Mouse (Mus musculus): ENCODE measurements at regions not wholly inside any gene's neighbourhood (a gene's known extent, or its start where the extent isn't known, plus 50 kb on each side); places are given as distances from the start of the nearest gene placed in this dataset.

GRCm38 (mm10) chr5:85677872-85678271 lies 387.5 kb downstream of the Cenpc1 start:
- no peak overlapping the region for H3K4me3 ChIP-seq
- WGBS, result 84% methylated on average over 4 of the region's 4 CpGs
- no peak for ATAC-seq (ENCODE audit: low FRiP score, low read depth)
- no peaks in the 10 kb centered on the region for H3K27me3 ChIP-seq
- H3K4me2 ChIP-seq (replicated peaks), result no peak overlapping the region
- H3K36me3 ChIP-seq, result no peaks in the 10 kb centered on the region
- H3K27ac ChIP-seq, result no peak overlapping the region
- H3K9ac ChIP-seq, result no peak overlapping the region
- H3K4me1 ChIP-seq, result no peaks in the 10 kb centered on the region
- H3K9me3 ChIP-seq, result no peaks in the 10 kb centered on the region

- no peak overlapping the region for H3K4me2 ChIP-seq (replicated peaks)
- ATAC-seq (ENCODE audit: low FRiP score, low read depth), result no peak
These were observed 394.3 kb downstream of the Cenpc1 start for GRCm38 (mm10) chr5:85671121-85671520.

GRCm38 (mm10) chr5:85661487-85661886 lies 403.9 kb downstream of the Cenpc1 start:
- H3K9me3 ChIP-seq, result no peaks in the 10 kb centered on the region
- no peaks in the 10 kb centered on the region for H3K4me1 ChIP-seq
- no peak overlapping the region for H3K4me3 ChIP-seq
- ATAC-seq (ENCODE audit: low FRiP score, low read depth), result no peak
- H3K27me3 ChIP-seq, result no peaks in the 10 kb centered on the region
- H3K27ac ChIP-seq, result no peak overlapping the region
- no peak overlapping the region for H3K9ac ChIP-seq
- no peaks in the 10 kb centered on the region for H3K36me3 ChIP-seq
- H3K4me2 ChIP-seq (replicated peaks), result no peak overlapping the region
- WGBS, result 62% methylated on average over 5 of the region's 5 CpGs

More at GRCm38 (mm10) chr5:85671121-85671520, 394.3 kb downstream of the Cenpc1 start:
- WGBS, result 69% methylated on average over 1 of the region's 1 CpGs
- no peaks in the 10 kb centered on the region for H3K27me3 ChIP-seq
- H3K4me3 ChIP-seq, result no peak overlapping the region
- H3K4me1 ChIP-seq, result no peaks in the 10 kb centered on the region
- H3K27ac ChIP-seq, result no peak overlapping the region
- no peak overlapping the region for H3K9ac ChIP-seq
- no peaks in the 10 kb centered on the region for H3K9me3 ChIP-seq
- H3K36me3 ChIP-seq, result no peaks in the 10 kb centered on the region

GRCm38 (mm10) chr5:85621078-85621477 lies 444.3 kb downstream of the Cenpc1 start:
- Histone ChIP-seq H3K36me3 (no peaks in the 10 kb centered on the region), H3K27ac (no peak overlapping the region), H3K4me3 (no peak overlapping the region), H3K27me3 (no peaks in the 10 kb centered on the region), H3K9ac (no peak overlapping the region), H3K4me1 (no peaks in the 10 kb centered on the region), H3K4me2 (replicated peaks) (no peak overlapping the region), H3K9me3 (no peaks in the 10 kb centered on the region)
- ATAC-seq (ENCODE audit: low FRiP score, low read depth), result no peak
- WGBS, result 69% methylated on average over 2 of the region's 2 CpGs

- no peak overlapping the region for H3K4me3 ChIP-seq
- WGBS, result 79% methylated on average over 3 of the region's 3 CpGs
- H3K27me3 ChIP-seq, result peaks cover 15% of the 10 kb centered on the region
- no peaks in the 10 kb centered on the region for H3K4me1 ChIP-seq
- H3K9me3 ChIP-seq, result no peaks in the 10 kb centered on the region
- H3K9ac ChIP-seq, result no peak overlapping the region
- no peak overlapping the region for H3K4me2 ChIP-seq (replicated peaks)
- ATAC-seq (ENCODE audit: low FRiP score, low read depth), result no peak
- H3K27ac ChIP-seq, result no peak overlapping the region
- no peaks in the 10 kb centered on the region for H3K36me3 ChIP-seq
These were observed 450.6 kb downstream of the Cenpc1 start for GRCm38 (mm10) chr5:85614783-85615182.

- ATAC-seq (ENCODE audit: low FRiP score, low read depth), result no peak
- H3K27ac ChIP-seq, result no peak overlapping the region
- H3K4me2 ChIP-seq (replicated peaks), result no peak overlapping the region
- H3K4me3 ChIP-seq, result no peak overlapping the region
- 78% methylated on average over 4 of the region's 4 CpGs for WGBS
- no peaks in the 10 kb centered on the region for H3K4me1 ChIP-seq
- H3K9ac ChIP-seq, result no peak overlapping the region
- H3K27me3 ChIP-seq, result peaks cover 15% of the 10 kb centered on the region
- no peaks in the 10 kb centered on the region for H3K9me3 ChIP-seq
- no peaks in the 10 kb centered on the region for H3K36me3 ChIP-seq
These were observed 452.8 kb downstream of the Cenpc1 start for GRCm38 (mm10) chr5:85612606-85613005.

- H3K4me3 ChIP-seq, result no peak overlapping the region
- H3K4me2 ChIP-seq (replicated peaks), result no peak overlapping the region
- H3K36me3 ChIP-seq, result no peaks in the 10 kb centered on the region
- H3K27ac ChIP-seq, result no peak overlapping the region
- H3K4me1 ChIP-seq, result no peaks in the 10 kb centered on the region
- WGBS, result 72% methylated on average over 4 of the region's 4 CpGs
- peaks cover 19% of the 10 kb centered on the region for H3K27me3 ChIP-seq
- no peak for ATAC-seq (ENCODE audit: low FRiP score, low read depth)
- no peak overlapping the region for H3K9ac ChIP-seq
- H3K9me3 ChIP-seq, result no peaks in the 10 kb centered on the region
These were observed 456.3 kb downstream of the Cenpc1 start for GRCm38 (mm10) chr5:85609104-85609503.

- Histone ChIP-seq H3K4me1 (no peaks in the 10 kb centered on the region), H3K4me2 (replicated peaks) (no peak overlapping the region), H3K9ac (no peak overlapping the region), H3K27ac (no peak overlapping the region), H3K36me3 (no peaks in the 10 kb centered on the region), H3K27me3 (0 out of 2 replicates have a peak, but pooled peaks cover 3% of the 10 kb centered on the region), H3K9me3 (no peaks in the 10 kb centered on the region), H3K4me3 (no peak overlapping the region)
- ATAC-seq (ENCODE audit: low FRiP score, low read depth), result no peak
These were observed 467.2 kb downstream of the Cenpc1 start for GRCm38 (mm10) chr5:85598164-85598563.

- no peak for ATAC-seq (ENCODE audit: low FRiP score, low read depth)
- no peak overlapping the region for H3K9ac ChIP-seq
- H3K4me2 ChIP-seq (replicated peaks), result no peak overlapping the region
- H3K4me3 ChIP-seq, result no peak overlapping the region
- no peaks in the 10 kb centered on the region for H3K4me1 ChIP-seq
- WGBS, result 60% methylated on average over 1 of the region's 1 CpGs
- no peak overlapping the region for H3K27ac ChIP-seq
- H3K27me3 ChIP-seq, result no peaks in the 10 kb centered on the region
- H3K9me3 ChIP-seq, result no peaks in the 10 kb centered on the region
- H3K36me3 ChIP-seq, result no peaks in the 10 kb centered on the region
These were observed 470.3 kb downstream of the Cenpc1 start for GRCm38 (mm10) chr5:85595082-85595447.

- no peak for ATAC-seq (ENCODE audit: low FRiP score, low read depth)
These were observed 470.8 kb downstream of the Cenpc1 start for GRCm38 (mm10) chr5:85594413-85595081.

GRCm38 (mm10) chr5:85592236-85592635 lies 473.1 kb downstream of the Cenpc1 start:
- H3K9me3 ChIP-seq, result no peaks in the 10 kb centered on the region
- WGBS, result 66% methylated on average over 3 of the region's 3 CpGs
- no peaks in the 10 kb centered on the region for H3K4me1 ChIP-seq
- H3K4me2 ChIP-seq (replicated peaks), result no peak overlapping the region
- H3K4me3 ChIP-seq, result no peak overlapping the region
- H3K36me3 ChIP-seq, result no peaks in the 10 kb centered on the region
- H3K27ac ChIP-seq, result no peak overlapping the region
- H3K9ac ChIP-seq, result no peak overlapping the region
- ATAC-seq (ENCODE audit: low FRiP score, low read depth), result no peak
- H3K27me3 ChIP-seq, result no peaks in the 10 kb centered on the region

More at GRCm38 (mm10) chr5:85594413-85595081, 470.8 kb downstream of the Cenpc1 start:
- Histone ChIP-seq H3K27me3 (no peaks in the 10 kb centered on the region), H3K27ac (no peak overlapping the region), H3K4me2 (replicated peaks) (no peak overlapping the region), H3K9ac (no peak overlapping the region), H3K4me1 (no peaks in the 10 kb centered on the region), H3K9me3 (no peaks in the 10 kb centered on the region), H3K36me3 (no peaks in the 10 kb centered on the region), H3K4me3 (no peak overlapping the region)
- WGBS, result 79% methylated on average over 4 of the region's 4 CpGs

- H3K4me2 ChIP-seq (replicated peaks), result no peak overlapping the region
- H3K4me3 ChIP-seq, result no peak overlapping the region
- H3K36me3 ChIP-seq, result no peaks in the 10 kb centered on the region
- H3K9ac ChIP-seq, result no peak overlapping the region
- no peak overlapping the region for H3K27ac ChIP-seq
- no peaks in the 10 kb centered on the region for H3K27me3 ChIP-seq
- H3K4me1 ChIP-seq, result no peaks in the 10 kb centered on the region
- WGBS, result 28% methylated on average over 3 of the region's 3 CpGs
- no peak for ATAC-seq (ENCODE audit: low FRiP score, low read depth)
- H3K9me3 ChIP-seq, result no peaks in the 10 kb centered on the region
These were observed 478.7 kb downstream of the Cenpc1 start for GRCm38 (mm10) chr5:85586727-85587126.

- no peak for ATAC-seq (ENCODE audit: low FRiP score, low read depth)
- Histone ChIP-seq H3K27ac (no peak overlapping the region), H3K36me3 (no peaks in the 10 kb centered on the region), H3K4me1 (no peaks in the 10 kb centered on the region), H3K9me3 (no peaks in the 10 kb centered on the region), H3K4me3 (no peak overlapping the region), H3K4me2 (replicated peaks) (no peak overlapping the region), H3K9ac (no peak overlapping the region), H3K27me3 (no peaks in the 10 kb centered on the region)
These were observed 492.9 kb downstream of the Cenpc1 start for GRCm38 (mm10) chr5:85572531-85572930.
